Mouse (Mus musculus) erythroblast, embryonic 14.5 days (primary cell): ENCODE data around the gene Itpk1.

Experiments used
- GATA1 ChIP-seq: IDR thresholded peaks from 2 replicates; pipeline ENCODE4 v1.6.1; 2012; ENCODE audit warnings: low read length, inconsistent platforms, mixed read lengths
- TAL1 ChIP-seq: IDR thresholded peaks from 3 replicates; pipeline ENCODE4 v1.6.1; 2012; ENCODE audit warnings: low read length, inconsistent platforms, mixed read lengths

GRCm38 (mm10) chr12:102685523-102685931, 19.2 kb downstream of the Itpk1 start:
- TF ChIP-seq GATA1 (no peak), TAL1 (no peak)
